Mouse (Mus musculus) MN1 (cell line): Measurements from ENCODE around the gene Commd9.

ENCODE experiments used
- DNase-seq: peaks from one replicate; pipeline ENCODE4 v3.0.0-alpha.2; 2016; ENCODE audit warnings: low spot score

Gene Commd9

GRCm38 (mm10) chr2:101885768-101886438, at the start of gene Commd9:
Gene Commd9 (plus strand): TSS chr2:101886247.
- peak; percentile 91 for DNase-seq

- DNase-seq, result no peak
Observed at GRCm38 (mm10) chr2:101842756-101843155, 43.3 kb upstream of the Commd9 start.

- DNase-seq, result no peak
Observed at GRCm38 (mm10) chr2:101854792-101855191, 31.3 kb upstream of the Commd9 start.

GRCm38 (mm10) chr2:101856174-101856573, 29.9 kb upstream of the Commd9 start:
- DNase-seq, result no peak

- no peak for DNase-seq
Observed at GRCm38 (mm10) chr2:101860920-101861485, 25.0 kb upstream of the Commd9 start.

GRCm38 (mm10) chr2:101862219-101863123, 23.6 kb upstream of the Commd9 start:
- DNase-seq, result no peak

GRCm38 (mm10) chr2:101868683-101869082, 17.4 kb upstream of the Commd9 start:
- no peak for DNase-seq

GRCm38 (mm10) chr2:101871179-101871578, 14.9 kb upstream of the Commd9 start:
- peak; percentile 32 for DNase-seq

GRCm38 (mm10) chr2:101881471-101882162, 4.4 kb upstream of the Commd9 start:
- no peak for DNase-seq

- DNase-seq, result no peak
Observed at GRCm38 (mm10) chr2:101882998-101883397, 3.0 kb upstream of the Commd9 start, which contains the start of gene Prr5l. Gene Prr5l (minus strand): TSS chr2:101883027.

- peak; percentile 54 for DNase-seq
Observed at GRCm38 (mm10) chr2:101884286-101884685, 1.8 kb upstream of the Commd9 start.

- DNase-seq, result no peak
Observed at GRCm38 (mm10) chr2:101888886-101889285, 2.8 kb downstream of the Commd9 start.

GRCm38 (mm10) chr2:101891143-101891542, 5.1 kb downstream of the Commd9 start:
- DNase-seq, result peak; percentile 30

- no peak for DNase-seq
Observed at GRCm38 (mm10) chr2:101894126-101894525, 8.1 kb downstream of the Commd9 start.

- DNase-seq, result no peak
Observed at GRCm38 (mm10) chr2:101896425-101897204, 10.6 kb downstream of the Commd9 start.

GRCm38 (mm10) chr2:101902196-101902595, 16.1 kb downstream of the Commd9 start:
- DNase-seq, result no peak

GRCm38 (mm10) chr2:101905534-101906378, 19.7 kb downstream of the Commd9 start:
- peak; percentile 87 for DNase-seq

- no peak for DNase-seq
Observed at GRCm38 (mm10) chr2:101906379-101906690, 20.3 kb downstream of the Commd9 start.

GRCm38 (mm10) chr2:101907386-101908022, 21.5 kb downstream of the Commd9 start:
- DNase-seq, result no peak

- DNase-seq, result no peak
Observed at GRCm38 (mm10) chr2:101908773-101909172, 22.7 kb downstream of the Commd9 start.
